Mouse (Mus musculus) C2C12 (cell line): Measurements from ENCODE around the gene Rrn3.

ENCODE experiments used
- CEBPB ChIP-seq: IDR thresholded peaks from one replicate; pipeline ENCODE4 v1.6.1; 2011; ENCODE audit warnings: low read depth, mild to moderate bottlenecking, control low read depth, moderate library complexity
- CTCF ChIP-seq: IDR thresholded peaks from one replicate; pipeline ENCODE4 v1.5.1; 2011; ENCODE audit not compliant: control insufficient read depth, insufficient read depth, insufficient read length
- FOSL1 ChIP-seq: IDR thresholded peaks from one replicate; pipeline ENCODE4 v1.8.0; 2011; ENCODE audit warnings: mild to moderate bottlenecking, low read length; ENCODE audit not compliant: poor library complexity, insufficient read depth, severe bottlenecking
- MAX ChIP-seq: IDR thresholded peaks from one replicate; pipeline ENCODE4 v1.6.1; 2011; ENCODE audit warnings: mild to moderate bottlenecking, control low read depth
- MYOD1 ChIP-seq: IDR thresholded peaks from one replicate; pipeline ENCODE4 v1.6.1; 2011; ENCODE audit warnings: low read depth; ENCODE audit not compliant: control insufficient read depth, insufficient read length
- MYOG ChIP-seq: IDR thresholded peaks from one replicate; pipeline ENCODE4 v1.6.1; 2011; ENCODE audit not compliant: control insufficient read depth, insufficient read length; ENCODE audit errors: extremely low read depth

DNA sequence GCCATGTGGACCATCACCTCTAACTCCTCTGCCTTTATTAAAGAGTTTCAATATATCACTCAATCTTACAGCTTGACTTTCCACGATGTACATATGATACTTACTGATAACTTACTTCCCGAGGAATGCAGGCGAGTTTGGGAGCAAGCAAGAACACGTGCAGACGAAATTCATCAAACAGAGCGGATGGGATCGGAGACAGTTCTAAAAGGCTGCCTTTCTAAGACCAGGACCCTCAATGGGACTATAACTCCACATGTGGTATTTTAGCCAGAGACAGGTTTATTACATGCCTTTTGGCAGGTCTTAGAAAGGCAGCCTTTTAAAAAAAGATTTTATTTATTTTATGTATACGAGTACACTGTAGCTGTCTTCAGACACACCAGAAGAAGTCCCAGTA, 44.5 kb upstream of the Rrn3 start:
- TF ChIP-seq CEBPB (no peak), CTCF (no peak), MYOD1 (no peak), MYOG (no peak), MAX (no peak), FOSL1 (no peak)
